Mouse (Mus musculus) left cerebral cortex, adult 2 months (tissue): ENCODE data around the gene Blzf1. TPM values are rescaled to one million over a fixed set of nuclear protein-coding genes. Genes with fewer than 3 reads are reported as not detected.
A peak's percentile ranks its signal among the peaks of the same experiment; 100 is the strongest.

ENCODE experiments used
- DNase-seq, 2 experiments: peaks; one replicate each; pipeline ENCODE4 v3.0.0; 2021 to 2022; ENCODE audit warnings: low spot score in 2 of 2, mixed read lengths in 1 of 2; ENCODE audit errors: extremely low spot score in 1 of 2
- H3K27ac ChIP-seq: fragments of 200-600 bp; 2 replicates; pipeline ENCODE4 v1.8.1; 2022
- H3K4me3 ChIP-seq: fragments of 200-600 bp; 2 replicates; pipeline ENCODE4 v1.8.1; 2022
- CTCF ChIP-seq: fragments of 200-600 bp; IDR thresholded peaks from 2 replicates; pipeline ENCODE4 v1.8.1; 2022; ENCODE audit warnings: antibody characterized with exemption, mild to moderate bottlenecking, moderate library complexity
- intact Hi-C: fragments of 180-260 bp; cut with DNase I; formaldehyde crosslinking; loops from one replicate; pipeline ENCODE4 v1.15.1; 2025
- total RNA-seq, 2 experiments: library from RNA; stranded (reverse); gene quantifications; 2 replicates each; pipeline ENCODE4 v1.2.3; 2021

Gene Blzf1
- total RNA-seq, 2 experiments from 2014 or later = 22.0 to 24.1 TPM

DNA sequence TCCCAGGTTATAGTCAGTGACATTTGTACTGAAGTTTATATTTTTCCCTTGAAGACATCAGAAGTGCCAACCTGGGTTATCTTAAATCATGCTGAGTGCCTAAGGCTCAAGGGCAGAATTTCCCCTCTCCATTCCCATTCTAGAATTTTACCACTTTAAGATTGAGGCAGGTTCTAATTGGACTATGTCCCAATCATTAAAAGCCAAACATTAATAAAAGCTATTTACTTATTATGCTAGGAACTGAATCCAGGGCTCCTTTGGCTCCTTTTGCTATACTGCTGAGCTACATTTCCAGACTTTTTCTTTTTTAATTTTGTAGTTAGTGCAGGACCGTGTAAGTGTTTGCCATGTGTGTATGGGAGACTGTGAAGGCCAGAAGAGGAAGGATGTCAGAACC is 55.9 kb downstream of the Blzf1 start:
- H3K27ac ChIP-seq = no peak overlapping the region
- intact Hi-C loops = no loop called here
- H3K4me3 ChIP-seq = peak overlapping the region; percentile 87; the same call in 1 of the 2 replicates
- no peak for TF ChIP-seq CTCF
- no peak for DNase-seq

DNA sequence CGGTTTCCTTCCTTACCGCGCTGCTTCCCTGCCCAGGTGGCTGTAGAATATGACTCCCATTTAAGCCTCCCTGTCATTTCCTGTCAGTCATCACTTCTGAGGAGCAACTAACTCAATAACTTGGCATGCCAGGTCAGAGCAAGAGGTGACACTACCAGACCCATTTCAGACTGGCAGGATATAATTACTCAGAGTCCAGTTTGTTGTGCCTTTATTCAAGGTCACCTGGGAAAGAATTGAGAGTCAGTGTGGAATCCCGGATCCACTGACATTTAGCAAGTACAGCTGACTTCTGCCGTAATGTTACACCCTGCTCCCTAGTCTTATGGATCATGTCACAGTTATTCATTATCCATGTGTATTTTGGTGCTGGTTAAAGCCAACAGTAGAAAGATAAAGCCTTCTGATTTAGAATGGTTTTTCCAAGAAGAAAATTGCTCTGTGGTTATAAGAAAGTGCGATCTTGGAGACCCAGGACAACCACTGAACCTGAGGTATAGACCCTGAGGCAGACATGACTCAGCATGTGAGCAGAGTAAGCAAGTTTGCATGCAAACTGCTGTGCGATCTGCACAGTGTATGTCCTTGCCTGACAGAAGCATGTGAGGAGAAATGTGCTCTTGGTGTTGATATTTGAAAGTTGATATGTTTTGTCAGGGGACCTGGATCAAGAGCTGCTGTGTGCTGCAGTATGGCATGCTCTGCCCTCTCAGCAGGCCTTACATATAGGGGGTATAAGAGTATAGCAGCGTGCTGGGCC is 56.7 kb downstream of the Blzf1 start:
- TF ChIP-seq CTCF = no peak
- intact Hi-C loops = no loop called here
- Histone ChIP-seq H3K27ac (peak overlapping the region; percentile 45), H3K4me3 (peak overlapping the region; percentile 87)
- DNase-seq = no peak

GRCm38 (mm10) chr1:164249332-164249711 is 58.0 kb downstream of the Blzf1 start:
- H3K4me3 ChIP-seq = peak overlapping the region; percentile 87
- no peak for DNase-seq
- intact Hi-C loops = loop anchor here (1.0 to 5.0 kb wide), 2 partner anchors 26 to 1702 kb away; partner anchors contain the start of genes Ccdc181 and Mettl13
- peak overlapping the region; percentile 86 for H3K27ac ChIP-seq
- no peak for TF ChIP-seq CTCF

- TF ChIP-seq CTCF = no peak
- intact Hi-C loops = loop anchor here (1.0 to 5.0 kb wide), 2 partner anchors 27 to 1701 kb away; partner anchors contain the start of genes Ccdc181 and Mettl13
Measured at GRCm38 (mm10) chr1:164248465-164249331, 58.6 kb downstream of the Blzf1 start, which contains the start of gene Slc19a2. Gene Slc19a2 (plus strand): TSS chr1:164249046.

DNA sequence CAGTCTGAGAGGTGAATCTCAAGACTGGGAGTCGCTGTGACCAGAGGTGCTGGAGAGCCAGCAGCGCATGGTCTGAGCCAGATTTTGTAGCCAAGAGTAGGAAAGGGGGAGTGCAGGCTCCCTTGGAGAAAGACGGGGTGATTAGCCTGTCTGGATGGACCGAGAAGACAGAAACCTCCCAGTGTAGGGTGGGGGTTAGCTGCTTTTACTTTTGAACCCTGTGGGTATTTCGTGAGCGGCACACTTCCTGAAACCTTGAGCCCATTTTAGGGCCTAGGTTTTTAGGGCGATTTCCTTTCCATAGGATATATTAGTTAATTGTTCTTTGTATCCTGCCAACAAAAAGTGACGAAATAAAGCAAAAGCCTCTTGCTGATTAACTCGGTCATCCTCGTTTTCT is 59.3 kb downstream of the Blzf1 start:
- intact Hi-C loops = loop anchor here (5.0 kb wide), 1 partner anchor 1701 kb away; the partner anchor contains the start of gene Mettl13
- DNase-seq = no peak
- TF ChIP-seq CTCF = no peak
- H3K27ac ChIP-seq = peak overlapping the region; percentile 76
- H3K4me3 ChIP-seq = peak overlapping the region; percentile 87

More at GRCm38 (mm10) chr1:164248465-164249331, 58.6 kb downstream of the Blzf1 start, which contains the start of gene Slc19a2:
- H3K27ac ChIP-seq = peak within 1 kb of the TSS; percentile 86
- H3K4me3 ChIP-seq = peak within 1 kb of the TSS; percentile 87
- peak; percentile 96 to 97 for DNase-seq

- no peak overlapping the region for H3K27ac ChIP-seq
- DNase-seq = no peak
- no peak overlapping the region for H3K4me3 ChIP-seq
- TF ChIP-seq CTCF = no peak
- intact Hi-C loops = loop anchor here (5.0 kb wide), 1 partner anchor 1700 kb away; the partner anchor contains the start of gene Mettl13
Measured at GRCm38 (mm10) chr1:164247442-164247841, 59.8 kb downstream of the Blzf1 start.

DNA sequence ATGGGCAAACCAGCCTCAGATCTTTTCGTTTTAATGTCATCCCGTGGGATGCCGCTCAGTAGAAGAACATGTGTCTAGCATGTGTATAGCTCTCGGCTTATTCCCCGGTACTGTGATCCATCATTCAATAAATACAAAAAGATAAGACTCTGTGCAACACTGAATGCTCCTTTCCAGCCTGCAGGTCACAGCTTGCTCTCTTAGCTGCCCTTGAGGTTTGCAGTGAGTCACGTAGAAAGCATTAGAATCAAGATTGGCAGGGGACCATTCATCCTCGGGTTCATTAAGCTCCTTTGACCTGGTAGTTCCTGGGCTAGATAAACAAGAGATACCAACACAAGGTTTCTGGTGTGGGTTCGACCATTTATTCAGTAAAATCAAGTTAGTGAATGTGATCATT is 64.5 kb downstream of the Blzf1 start:
- TF ChIP-seq CTCF = no peak
- Histone ChIP-seq H3K4me3 (no peak overlapping the region), H3K27ac (no peak overlapping the region)
- intact Hi-C loops = no loop called here
- DNase-seq = no peak

GRCm38 (mm10) chr1:164241494-164241893 is 65.8 kb downstream of the Blzf1 start:
- no peak for DNase-seq
- no peak overlapping the region for H3K4me3 ChIP-seq
- TF ChIP-seq CTCF = no peak
- H3K27ac ChIP-seq = no peak overlapping the region
- intact Hi-C loops = no loop called here

Other genes starting within 250 kb of the Blzf1 start
- not detected for gene Sell, start 245.5 kb downstream of the Blzf1 start, total RNA-seq
- not detected for gene Selp, start 192.2 kb downstream of the Blzf1 start, total RNA-seq
- 1 to 10 TPM in 1 of 2 experiments, under 1 TPM in 1; 0.75 to 1.1 TPM for gene F5, start 155.7 kb downstream of the Blzf1 start, total RNA-seq
- 10 to 100 TPM; 14.4 to 16.2 TPM for gene Slc19a2, start 58.4 kb downstream of the Blzf1 start, total RNA-seq
- gene Ccdc181, start 31.9 kb downstream of the Blzf1 start, total RNA-seq = 10 to 100 TPM; 21.7 to 23.9 TPM
- gene Nme7, start 3.4 kb downstream of the Blzf1 start, total RNA-seq = 10 to 100 TPM; 22.7 to 24.9 TPM
- gene Atp1b1, start 150.9 kb upstream of the Blzf1 start, total RNA-seq = 1,000 to 10,000 TPM; 1,624 to 1,674 TPM